Mouse (Mus musculus) megakaryocyte-erythroid progenitor cell, adult 5-6 weeks (primary cell): ENCODE results near the gene Pih1d1. TPM values are rescaled to one million over a fixed set of nuclear protein-coding genes. Genes with fewer than 3 reads are reported as not detected.
A peak's percentile ranks its signal among the peaks of the same experiment; 100 is the strongest.
"Not testable (repeated sequence)": the region's sequence is repeated elsewhere in the genome, so short reads cannot be mapped to it uniquely, and the experiment has no call there.

Source experiments
- ATAC-seq: replicated peaks from 2 replicates; pipeline ENCODE4 v1.8.0; 2016; ENCODE audit warnings: mild to moderate bottlenecking, inconsistent platforms; ENCODE audit not compliant: severe bottlenecking, poor library complexity, low FRiP score, low TSS enrichment
- total RNA-seq, 2 experiments: library from RNA; stranded (forward) in 1 of 2; stranded (reverse) in 1 of 2; fragments of 200-1000, 215-1000 nt in 1 of 2; fragments of >200 nt in 1 of 2; fragmentation: Nextera tagmentation in 1 of 2; gene quantifications; 2 replicates each; pipeline ENCODE4 v1.2.3; 2014 to 2017

The Pih1d1 gene
- total RNA-seq, 2 experiments from 2014 or later = 39.0 to 135 TPM

DNA sequence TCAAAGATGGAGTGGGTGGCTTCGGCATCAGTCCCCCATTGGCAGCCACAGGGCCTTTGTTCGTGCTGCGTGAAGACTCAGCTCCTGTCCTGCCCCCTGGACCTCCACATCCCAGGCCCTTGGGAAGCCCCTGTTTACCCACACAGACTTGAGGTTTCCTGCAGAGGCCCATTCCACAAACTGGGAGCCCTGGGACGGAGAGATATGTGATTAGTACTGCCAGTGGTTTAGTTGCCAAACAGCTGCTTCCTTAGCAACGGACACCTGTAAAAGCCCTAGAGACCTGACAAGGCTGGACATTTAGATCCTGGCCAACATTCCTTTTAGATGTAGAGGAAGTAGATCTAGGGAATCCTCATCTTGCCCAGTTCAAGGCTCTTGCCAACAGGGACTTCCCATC is 12.2 kb upstream of the Pih1d1 start:
- ATAC-seq = no peak

DNA sequence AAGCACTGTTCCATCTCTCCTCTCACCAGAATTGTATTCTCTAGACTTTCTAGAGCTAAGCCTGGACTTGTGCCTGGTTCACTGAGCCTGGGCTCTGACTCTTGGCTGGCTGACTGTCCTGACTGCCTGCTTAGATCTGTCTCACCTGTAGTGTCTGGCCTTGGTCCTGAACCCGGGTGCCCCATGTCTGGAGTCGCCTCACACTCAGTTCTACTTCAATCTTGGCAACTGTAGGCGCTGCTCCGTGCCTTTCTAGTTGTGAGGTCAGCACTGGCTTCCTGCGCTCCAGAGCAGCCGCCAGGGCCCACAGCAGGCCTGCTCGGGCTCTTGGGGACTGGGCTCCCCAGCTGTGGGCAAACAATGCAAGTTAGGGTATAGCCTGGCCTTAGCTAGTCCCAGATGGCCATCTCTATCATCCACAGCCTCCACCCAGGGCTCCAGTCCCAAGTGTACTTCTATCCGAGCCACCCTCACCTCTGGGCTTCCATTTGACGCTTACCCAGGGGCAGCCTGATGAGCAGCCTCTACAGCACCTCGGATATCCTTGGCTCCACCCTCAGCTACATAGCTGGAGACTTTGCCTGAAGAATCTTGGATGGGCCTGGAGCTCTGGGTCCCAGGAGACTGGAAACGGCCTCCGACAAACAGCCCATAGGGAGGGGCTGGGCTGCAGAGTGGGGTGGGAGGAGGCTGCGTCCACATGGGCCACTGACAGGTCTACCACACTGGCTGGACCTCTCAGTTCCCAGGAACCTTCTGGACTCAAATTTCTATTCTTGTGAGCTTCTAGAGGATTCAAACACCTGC is 9.5 kb upstream of the Pih1d1 start:
- ATAC-seq = no peak

DNA sequence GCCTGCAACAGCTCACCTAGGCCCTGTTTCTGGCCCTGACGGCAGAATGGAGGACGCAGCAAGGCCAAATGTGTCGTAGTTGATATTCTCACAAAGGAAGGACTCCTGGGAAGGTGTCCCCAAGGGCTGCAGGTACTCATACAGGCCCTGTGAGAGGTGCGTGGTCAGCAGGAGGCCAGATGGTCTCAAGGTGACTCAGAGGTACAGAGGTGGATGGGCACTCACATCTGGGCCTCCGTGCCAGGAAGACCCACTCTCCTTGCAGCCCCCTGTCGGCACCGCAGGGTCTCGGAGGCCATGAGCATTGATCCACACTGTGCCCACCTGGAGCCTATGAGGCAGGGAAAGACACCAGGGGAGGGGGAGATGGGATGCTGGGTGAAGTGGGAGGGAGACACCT is 8.6 kb upstream of the Pih1d1 start:
- ATAC-seq = no peak

DNA sequence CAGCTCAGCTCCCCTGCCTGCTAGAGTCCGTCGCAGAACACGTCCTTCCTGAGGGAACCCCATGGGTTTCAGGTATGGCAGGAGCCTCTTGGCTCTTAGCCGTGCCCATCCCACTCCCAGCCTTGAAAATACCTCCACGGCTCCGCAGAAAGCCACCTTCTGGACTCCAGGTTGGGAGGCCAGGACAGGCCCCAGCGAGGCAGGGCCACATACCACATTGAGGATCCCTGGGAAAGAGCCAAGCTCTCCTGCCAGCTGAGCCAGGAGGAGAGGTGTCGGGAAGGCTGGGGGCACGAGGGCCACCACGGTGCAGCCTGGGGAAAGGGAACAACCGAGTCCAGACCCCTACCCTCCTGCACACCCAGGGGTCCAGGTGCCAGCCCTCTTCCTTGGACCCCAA is 6.8 kb upstream of the Pih1d1 start:
- no peak for ATAC-seq

DNA sequence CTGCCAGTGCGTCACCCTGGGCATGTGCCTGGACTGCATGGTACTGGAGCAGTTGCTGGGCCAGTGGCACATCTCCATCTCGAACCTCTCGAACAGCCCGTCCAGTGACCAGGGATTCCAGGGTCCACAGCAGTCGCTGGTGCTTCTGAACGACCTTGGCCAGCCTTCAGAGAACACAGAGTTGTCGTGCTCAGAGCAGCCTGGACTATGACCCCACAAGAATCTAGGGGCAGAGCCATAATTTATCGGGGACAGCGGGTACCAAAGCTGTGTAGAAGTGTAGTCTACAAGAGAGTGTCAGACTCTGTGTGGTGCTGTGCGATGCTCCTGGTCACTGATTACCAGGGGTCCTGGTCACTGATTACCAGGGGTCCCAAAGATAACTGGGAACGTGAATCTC is 6.2 kb upstream of the Pih1d1 start:
- ATAC-seq = no peak

DNA sequence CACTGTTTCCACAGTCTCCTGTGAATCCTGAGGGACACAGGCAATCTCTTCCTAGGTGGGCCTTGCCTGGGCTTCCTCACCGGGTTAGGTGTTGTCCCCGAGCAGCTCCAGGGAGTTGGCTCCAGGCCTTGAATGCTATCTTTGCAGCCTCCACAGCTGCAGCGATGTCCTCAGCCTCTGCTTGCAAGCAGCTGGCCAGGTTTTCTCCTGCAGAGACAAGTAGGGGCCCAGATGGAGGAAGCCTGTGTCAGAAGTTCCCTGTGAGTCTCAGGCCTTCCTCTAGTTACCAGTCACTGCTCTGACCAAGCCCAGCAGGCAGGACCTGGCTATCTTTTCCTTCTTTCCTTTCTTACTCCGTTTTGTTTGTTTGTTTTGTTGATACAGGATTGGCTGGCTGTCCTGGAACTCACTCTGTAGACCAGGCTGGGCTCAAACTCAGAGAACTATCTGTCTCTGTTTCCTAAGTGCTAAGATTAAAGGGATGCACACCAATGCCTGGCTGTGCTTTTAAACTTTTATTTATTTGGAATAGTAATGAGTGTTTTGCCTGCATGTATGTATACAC is 5.5 kb upstream of the Pih1d1 start:
- no peak for ATAC-seq

DNA sequence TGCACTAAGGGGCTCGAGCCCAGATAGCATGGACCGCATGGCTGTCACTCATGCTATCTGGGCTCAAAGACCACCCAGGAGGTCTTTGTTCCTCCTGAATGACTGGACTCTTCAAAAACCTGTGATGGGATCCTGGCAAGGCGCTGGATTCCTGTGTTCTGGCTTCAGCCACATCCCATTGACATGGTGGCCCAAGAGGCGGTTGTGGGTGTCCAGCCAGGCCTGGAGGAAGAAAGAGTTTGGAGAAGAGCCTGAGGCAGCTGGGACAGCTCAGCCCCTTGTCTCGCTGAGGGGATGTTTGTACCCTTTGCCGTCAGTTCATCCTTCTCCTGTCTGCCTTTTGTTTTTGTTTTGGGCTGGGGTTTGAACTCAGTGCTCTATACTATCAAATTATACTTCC is 4.6 kb upstream of the Pih1d1 start:
- no peak for ATAC-seq

DNA sequence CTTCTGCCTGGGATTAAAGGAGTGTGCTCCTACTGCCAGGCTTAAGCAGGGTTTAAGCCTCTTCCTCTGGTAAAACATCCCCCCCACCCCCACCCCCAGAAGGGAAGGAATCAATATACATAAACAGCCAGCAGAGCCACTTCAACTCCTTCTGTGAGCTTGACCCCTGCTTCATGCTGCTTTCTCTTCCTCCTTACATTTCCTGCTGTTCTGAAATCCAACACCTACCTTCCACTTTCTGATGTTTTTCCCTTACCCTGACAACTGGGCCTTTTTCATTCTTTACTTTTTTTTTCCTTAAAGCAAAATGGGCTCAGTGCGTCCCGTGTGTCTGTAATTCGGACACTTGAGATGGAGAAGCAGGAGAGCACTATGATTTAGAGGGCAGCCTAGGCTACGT is 3.8 kb upstream of the Pih1d1 start:
- no peak for ATAC-seq

DNA sequence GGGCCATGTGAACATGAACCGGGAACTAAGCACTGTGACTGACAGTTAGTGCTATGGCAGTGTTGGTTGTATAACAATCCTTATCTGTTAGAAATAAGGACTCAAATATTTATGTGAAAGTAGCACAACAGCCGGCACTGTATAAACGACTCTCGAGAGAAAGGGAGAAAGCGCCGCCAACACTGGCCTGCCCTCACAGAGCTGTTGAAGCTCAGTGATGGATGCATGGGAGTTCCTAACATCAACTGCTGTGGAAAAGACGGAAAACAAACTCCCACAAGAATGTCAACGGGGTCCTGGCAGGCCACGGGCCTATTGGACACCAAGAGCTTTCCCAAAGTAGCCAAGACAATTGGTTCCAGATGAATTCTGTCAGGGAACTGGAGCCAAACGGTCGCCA is 2.8 kb upstream of the Pih1d1 start:
- no peak for ATAC-seq

DNA sequence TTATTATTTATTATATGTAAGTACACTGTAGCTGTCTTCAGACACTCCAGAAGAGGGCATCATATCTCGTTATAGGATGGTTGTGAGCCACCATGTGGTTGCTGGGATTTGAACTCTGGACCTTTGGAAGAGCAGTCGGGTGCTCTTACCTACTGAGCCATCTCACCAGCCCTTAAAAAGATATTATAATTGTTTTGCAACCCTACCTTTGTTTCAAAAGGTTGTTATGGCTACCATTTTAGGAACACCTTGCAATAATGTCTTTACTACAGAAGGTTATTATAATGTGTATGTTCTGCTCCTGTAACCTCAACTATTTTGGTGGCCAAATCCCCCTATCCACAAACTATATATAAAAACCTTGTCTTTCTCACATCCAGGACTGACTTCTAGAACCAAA is 1.1 kb upstream of the Pih1d1 start:
- ATAC-seq = not testable (repeated sequence)

DNA sequence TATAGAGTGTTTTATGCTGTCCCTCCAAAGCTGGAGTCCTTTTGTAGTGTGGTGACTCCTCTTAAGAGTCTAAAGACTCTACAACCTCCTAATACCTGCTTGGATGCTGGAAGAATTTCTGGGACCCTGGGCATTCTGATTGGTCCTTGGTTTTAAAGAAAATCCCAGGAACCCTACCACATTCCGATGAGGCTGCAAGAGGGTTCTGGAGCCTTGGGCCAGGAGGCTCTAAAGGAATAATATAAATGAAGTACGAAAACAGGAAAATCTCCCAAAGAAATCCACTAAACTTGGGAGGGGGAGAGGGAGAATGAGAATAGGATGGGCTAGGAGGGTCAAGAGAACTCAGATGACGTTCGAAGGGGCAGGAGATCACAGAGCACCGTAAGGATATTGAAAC is 517 bp upstream of the Pih1d1 start:
- ATAC-seq = no peak

DNA sequence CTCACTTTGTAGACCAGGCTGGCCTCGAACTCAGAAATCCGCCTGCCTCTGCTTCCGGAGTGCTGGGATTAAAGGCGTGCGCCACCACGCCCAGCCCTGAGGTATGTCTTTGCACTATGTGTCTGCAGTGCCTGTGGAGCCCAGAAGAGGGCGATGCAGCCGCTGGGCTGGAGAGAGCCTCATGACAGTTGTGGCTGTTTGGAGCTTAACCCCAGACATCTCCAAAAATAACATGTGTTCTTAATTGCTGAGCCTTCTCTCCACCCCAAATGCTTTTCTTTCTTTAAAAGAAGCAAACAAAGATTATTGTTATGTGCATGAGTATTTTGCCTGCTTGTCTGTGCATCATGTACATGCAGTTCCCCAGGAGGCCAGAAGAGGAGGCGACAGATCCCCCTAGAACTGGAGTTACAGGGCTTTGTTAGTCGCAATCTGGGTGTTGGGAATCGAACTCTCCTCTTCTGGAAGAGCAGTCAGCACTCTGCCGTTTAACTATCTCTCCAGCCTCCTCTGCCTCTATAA is 951 bp downstream of the Pih1d1 start:
- peak; percentile 56 for ATAC-seq

DNA sequence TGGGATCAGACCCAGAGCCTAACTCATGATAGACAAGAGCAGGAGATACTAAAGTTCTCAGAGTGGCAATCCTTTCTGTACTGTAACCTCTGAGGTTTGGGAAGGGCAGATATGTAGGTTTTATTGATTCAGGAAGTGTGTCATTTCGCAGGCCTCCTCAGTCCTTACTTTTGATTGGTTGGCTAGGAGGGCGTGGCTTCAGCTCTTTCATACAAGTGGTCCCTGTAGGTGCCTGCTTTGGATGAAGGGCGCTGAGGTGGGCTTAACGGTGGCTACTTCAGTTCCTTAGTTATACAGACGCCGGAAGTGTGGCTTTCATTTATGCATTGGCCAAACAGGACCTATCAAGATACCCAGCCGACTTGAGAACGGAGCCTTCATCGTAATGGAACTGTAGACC is 1.5 kb downstream of the Pih1d1 start:
- ATAC-seq = no peak

DNA sequence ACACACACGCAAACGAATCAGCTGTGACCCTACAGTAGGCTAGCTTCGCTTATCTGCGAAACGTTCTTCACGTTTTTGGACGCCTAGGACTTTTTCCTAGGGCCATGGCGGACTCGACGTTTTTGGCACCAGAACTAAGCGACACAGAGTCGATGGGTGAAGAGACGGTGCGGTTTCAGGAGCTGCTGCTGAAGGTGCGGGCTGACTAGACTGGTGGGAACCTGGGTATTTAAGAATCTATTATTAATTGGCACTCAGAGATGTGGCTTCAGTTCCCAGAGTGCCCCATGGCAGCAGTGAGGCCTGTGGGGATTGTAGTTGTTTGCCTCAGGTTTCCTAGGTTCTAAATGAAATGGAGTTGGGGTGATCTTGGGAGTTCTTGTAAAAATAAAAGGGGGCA is 2.1 kb downstream of the Pih1d1 start:
- no peak for ATAC-seq

DNA sequence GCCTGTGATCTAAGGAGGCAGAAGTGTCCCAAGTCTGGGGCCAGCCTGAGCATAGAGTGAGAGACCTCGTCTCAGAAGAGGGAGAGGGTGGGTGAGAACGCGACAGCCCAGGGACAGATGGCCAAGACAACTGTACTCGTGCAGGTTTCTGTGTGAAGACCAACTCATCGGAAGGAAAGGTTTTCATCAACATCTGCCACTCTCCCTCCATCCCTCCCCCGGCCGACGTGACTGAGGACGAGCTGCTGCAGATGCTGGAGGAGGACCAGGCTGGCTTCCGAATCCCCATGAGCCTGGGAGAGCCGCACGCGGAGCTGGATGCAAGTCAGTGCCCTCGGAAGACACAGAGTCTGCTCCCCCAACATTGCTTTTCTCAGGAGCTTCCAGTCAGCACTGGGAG is 3.4 kb downstream of the Pih1d1 start:
- ATAC-seq = no peak

DNA sequence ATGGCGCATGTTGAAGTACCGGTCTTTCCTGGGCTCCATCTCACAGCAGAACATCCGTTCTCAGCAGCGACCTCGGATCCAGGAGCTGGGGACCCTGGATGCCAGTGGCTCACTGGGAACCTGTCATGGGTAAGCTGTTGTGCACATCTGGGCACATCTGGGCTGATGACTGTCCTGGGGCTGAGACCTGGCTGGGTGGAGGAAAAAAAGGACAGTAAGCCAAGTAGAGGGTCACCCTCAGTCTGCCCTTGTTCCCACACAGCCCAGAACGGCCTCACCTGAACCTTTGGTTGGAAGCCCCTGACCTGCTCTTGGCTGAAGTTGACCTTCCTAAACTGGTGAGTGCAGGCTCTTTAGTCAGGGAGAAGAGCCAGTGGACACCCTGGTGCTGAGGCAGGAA is 4.9 kb downstream of the Pih1d1 start:
- no peak for ATAC-seq

DNA sequence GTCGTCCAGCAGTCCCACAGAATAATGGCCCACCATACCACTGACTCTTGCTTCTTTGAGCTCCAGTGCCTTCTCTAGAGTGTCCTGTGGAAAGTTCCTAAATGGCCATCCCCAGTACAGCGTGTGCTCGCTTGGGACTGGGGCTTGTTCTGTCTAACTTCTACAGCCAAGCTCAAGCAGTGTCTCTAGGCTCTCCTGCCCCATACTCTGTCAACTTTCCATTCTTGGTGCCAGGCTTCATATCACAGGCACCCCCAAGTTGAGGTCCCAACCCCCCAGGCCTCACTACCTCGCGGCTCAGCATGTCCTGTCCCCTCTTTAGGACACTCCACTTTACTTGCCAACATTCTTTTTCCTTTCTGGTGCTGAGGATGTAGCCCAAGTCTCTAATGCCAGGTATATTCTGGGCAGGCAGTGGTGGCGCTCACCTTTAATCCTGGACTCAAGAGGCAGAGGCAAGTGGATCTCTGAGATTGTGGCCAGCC is 6.3 kb downstream of the Pih1d1 start:
- no peak for ATAC-seq

DNA sequence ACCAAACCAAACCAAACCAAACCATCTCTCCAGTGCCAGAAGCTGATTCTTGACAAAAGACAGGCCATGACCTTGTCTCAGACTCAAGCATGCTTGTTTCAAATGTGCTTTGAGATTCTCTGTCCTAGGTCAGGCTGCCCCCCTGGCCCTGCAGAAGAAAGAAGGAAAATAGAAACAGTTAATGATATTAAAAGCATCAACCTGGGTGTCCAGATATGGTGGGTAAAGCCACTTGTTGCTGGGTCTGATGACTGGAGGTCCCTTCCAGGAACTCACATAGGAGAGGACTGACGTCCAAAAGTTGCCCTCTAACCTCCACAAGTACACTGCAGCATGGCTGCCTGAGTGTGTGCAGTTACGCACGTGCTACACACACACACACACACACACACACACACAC is 6.8 kb downstream of the Pih1d1 start:
- no peak for ATAC-seq

DNA sequence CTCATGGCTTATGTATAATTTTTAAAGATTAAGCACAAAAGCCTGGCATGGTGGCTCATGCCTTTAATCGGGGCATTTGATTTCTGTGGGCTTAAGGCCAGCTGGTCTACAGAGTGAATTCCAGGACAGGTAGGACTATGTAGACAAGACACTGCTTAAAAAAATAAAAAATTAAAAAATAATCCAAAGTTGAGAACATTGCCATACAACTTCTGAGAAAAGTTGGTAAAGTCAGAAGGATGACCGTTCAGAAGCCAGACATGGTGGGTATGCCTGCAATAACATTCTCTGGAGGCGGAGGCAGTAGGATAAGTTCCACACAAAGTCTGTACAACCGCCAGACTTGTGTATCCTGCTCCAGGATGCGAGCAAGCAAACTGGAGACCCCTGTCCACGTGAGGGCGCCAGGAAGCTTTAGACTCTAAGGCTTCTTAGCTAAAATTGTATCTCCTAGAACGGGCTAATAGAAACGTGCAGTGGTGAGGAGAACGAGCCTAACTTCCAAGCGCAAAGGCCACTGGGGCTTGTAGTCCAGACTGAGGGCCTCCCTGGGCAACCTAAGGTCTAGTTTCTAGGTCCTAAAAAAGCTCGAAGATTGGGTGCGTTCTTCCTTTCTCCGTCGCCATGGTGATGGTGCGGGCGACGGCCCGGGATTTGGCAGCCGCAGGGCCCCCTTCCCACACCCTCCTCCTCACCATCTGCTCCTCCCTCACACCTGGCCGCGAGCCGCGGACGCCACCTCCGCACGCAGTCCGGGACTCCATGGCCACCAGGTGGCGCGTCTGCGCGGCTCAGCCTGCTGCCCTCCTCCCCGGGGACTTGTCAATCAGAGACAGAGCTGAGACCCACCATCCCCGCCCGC is 7.7 kb downstream of the Pih1d1 start:
- ATAC-seq = peak; percentile 82

DNA sequence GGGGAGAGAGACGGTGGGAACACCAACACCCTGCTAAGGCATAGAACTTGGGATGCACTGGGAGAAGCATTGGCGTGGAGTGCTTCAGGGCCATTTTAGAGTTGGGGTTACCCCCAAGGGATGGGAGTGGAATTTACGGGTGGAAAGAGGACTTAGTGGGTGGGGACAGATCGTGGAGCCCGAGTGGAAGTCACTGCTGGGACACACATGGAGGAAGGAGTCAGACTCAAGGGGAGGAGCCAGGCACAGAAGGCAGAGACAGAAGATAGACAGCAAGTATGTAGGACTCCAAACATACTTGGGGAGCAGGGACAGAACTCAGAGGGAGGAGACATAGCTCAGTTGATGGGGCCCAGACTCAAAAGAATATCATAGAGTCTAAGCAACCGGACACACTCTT is 8.4 kb downstream of the Pih1d1 start:
- no peak for ATAC-seq
